Mouse (Mus musculus): ENCODE measurements around the gene AU022751. TPM values are rescaled to one million over a fixed set of nuclear protein-coding genes. Genes with fewer than 3 reads are reported as not detected.
"Not testable (repeated sequence)": the region's sequence is repeated elsewhere in the genome, so short reads cannot be mapped to it uniquely, and the experiment has no call there.

AU022751 gene
- polyA plus RNA-seq (2016; fragmentation: Nextera tagmentation; extraction: Ambion mirVana) = not detected in 2 replicates

GRCm38 (mm10) chrX:6082954-6083680, at the start of gene AU022751:
AU022751 (minus strand) TSS chrX:6083419.
- H3K4me3 ChIP-seq (replicated peaks) = no peak within 1 kb of the TSS
- ATAC-seq (ENCODE audit: low FRiP score) = no peak
- no peaks in the 10 kb centered on the region for H3K4me1 ChIP-seq
- no peak within 1 kb of the TSS for H3K27ac ChIP-seq
- peaks cover 13% of the 10 kb centered on the region for H3K9me3 ChIP-seq
- no peaks in the 10 kb centered on the region for H3K27me3 ChIP-seq
- no peak within 1 kb of the TSS for H3K4me2 ChIP-seq
- no peak within 1 kb of the TSS for H3K9ac ChIP-seq
- H3K36me3 ChIP-seq (replicated peaks) = no peaks in the 10 kb centered on the region
- 91% methylated on average over 39 of the region's 39 CpGs for WGBS

- WGBS = 19% methylated on average over 30 of the region's 30 CpGs
- no peaks in the 10 kb centered on the region for H3K36me3 ChIP-seq (replicated peaks)
- H3K9me3 ChIP-seq = no peaks in the 10 kb centered on the region
- ATAC-seq (ENCODE audit: low FRiP score) = peak; percentile 96
- H3K4me3 ChIP-seq (replicated peaks) = peak overlapping the region; percentile 41
- H3K9ac ChIP-seq = peak overlapping the region; percentile 54
- H3K4me2 ChIP-seq = peak overlapping the region; percentile 54
- H3K27me3 ChIP-seq = no peaks in the 10 kb centered on the region
- peak overlapping the region; percentile 74 for H3K27ac ChIP-seq
- no peaks in the 10 kb centered on the region for H3K4me1 ChIP-seq
Observed at GRCm38 (mm10) chrX:6091996-6092757, 9.0 kb upstream of the AU022751 start.

- no peaks in the 10 kb centered on the region for H3K4me1 ChIP-seq
- WGBS = 18% methylated on average over 12 of the region's 12 CpGs
- H3K9me3 ChIP-seq = no peaks in the 10 kb centered on the region
- H3K4me2 ChIP-seq = peak overlapping the region; percentile 54
- no peaks in the 10 kb centered on the region for H3K27me3 ChIP-seq
- H3K27ac ChIP-seq = peak overlapping the region; percentile 74; the same call in 1 of the 2 replicates
- H3K9ac ChIP-seq = peak overlapping the region; percentile 54
- ATAC-seq (ENCODE audit: low FRiP score) = peak; percentile 66; the same call in 1 of the 2 replicates
- H3K36me3 ChIP-seq (replicated peaks) = no peaks in the 10 kb centered on the region
- peak overlapping the region; percentile 41 for H3K4me3 ChIP-seq (replicated peaks)
Observed at GRCm38 (mm10) chrX:6091547-6091946, 8.3 kb upstream of the AU022751 start.

DNA sequence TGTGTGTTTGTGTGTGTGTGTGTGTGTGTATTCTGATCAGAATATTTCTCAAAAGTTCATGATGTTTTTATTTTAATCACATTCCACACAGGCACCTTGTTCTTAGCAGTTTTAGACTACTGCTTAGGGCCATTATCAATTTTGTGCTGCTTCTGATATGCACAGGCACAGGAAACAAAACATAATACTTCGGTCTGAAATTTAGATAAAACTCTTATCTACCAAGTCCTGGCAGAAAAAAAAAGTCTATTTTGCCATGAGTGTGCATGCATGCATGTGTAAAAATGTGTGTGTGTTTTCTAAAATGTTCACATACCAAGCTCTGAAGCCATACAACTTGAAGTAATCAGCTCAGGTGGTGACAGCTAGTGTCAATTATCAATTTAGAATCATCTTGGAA, 21.7 kb downstream of the AU022751 start:
- Histone ChIP-seq H3K4me1 (no peaks in the 10 kb centered on the region), H3K9me3 (no peaks in the 10 kb centered on the region), H3K27ac (no peak overlapping the region), H3K9ac (no peak overlapping the region), H3K4me3 (replicated peaks) (no peak overlapping the region), H3K36me3 (replicated peaks) (no peaks in the 10 kb centered on the region), H3K4me2 (no peak overlapping the region), H3K27me3 (no peaks in the 10 kb centered on the region)
- 89% methylated on average over 1 of the region's 1 CpGs for WGBS
- ATAC-seq (ENCODE audit: low FRiP score) = no peak

GRCm38 (mm10) chrX:6047936-6048614, 35.1 kb downstream of the AU022751 start:
- not testable (repeated sequence) for H3K9me3 ChIP-seq; H3K27me3 ChIP-seq; H3K9ac ChIP-seq; H3K4me1 ChIP-seq; H3K36me3 ChIP-seq (replicated peaks)
- under 1% methylated on average over 15 of the region's 60 CpGs for WGBS
- peak overlapping the region; percentile 38 for H3K4me3 ChIP-seq (replicated peaks)
- H3K4me2 ChIP-seq = peak overlapping the region; percentile 51
- ATAC-seq (ENCODE audit: low FRiP score) = peak; percentile 70
- peak overlapping the region; percentile 76; the same call in 1 of the 2 replicates for H3K27ac ChIP-seq

DNA sequence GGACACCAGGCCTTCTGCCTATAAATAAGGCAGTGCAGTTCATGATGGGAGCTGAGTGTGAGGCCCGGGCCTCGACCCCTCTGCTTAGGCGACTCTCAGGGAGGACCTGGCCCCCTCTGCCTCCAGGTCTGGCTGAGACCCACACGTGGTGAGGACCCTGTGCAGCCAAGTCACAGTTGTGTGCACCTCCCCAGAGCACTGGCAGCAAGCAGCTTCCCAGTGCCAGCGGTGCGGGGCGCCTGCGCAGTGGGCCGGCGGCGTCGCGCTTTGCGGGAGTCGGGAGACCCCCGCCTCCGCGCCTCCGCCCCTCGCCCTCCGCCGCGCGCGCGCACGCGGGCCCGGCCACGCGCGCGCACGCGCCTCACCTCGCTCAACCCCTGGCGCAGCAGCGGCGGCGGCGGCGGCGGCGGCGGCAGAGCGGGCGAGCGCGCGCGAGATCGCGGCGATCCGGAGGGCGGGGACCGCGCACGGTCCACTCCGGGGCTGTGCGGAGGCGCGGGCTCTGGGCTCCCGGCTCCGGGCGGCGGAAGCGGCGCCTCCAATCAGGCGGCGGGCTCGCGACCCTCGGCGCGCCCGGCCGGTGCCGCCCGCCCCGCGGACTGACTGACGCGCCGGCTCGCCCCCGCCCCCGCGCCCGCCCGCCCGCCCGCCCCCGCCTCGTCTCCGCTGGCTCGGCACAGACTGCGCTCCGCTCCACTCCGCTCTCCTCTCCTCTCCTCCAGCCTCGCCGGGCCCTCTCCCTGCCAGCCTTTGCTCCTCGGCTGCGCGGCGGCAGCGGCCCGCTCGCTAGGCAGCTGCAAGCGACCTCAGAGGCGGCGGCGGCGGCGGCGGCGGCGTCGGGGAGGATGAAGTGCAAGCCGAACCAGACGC, 35.9 kb downstream of the AU022751 start, which contains the start of gene Nudt11:
TSS of gene Nudt11 (plus strand) at position 388 of the 870 bp plus-strand sequence.
- H3K9me3 ChIP-seq; H3K4me1 ChIP-seq; H3K36me3 ChIP-seq (replicated peaks); H3K27me3 ChIP-seq; H3K9ac ChIP-seq: not testable (repeated sequence)
- peak within 1 kb of the TSS; percentile 38 for H3K4me3 ChIP-seq (replicated peaks)
- peak within 1 kb of the TSS; percentile 76; the same call in 1 of the 2 replicates for H3K27ac ChIP-seq
- peak within 1 kb of the TSS; percentile 51 for H3K4me2 ChIP-seq
- ATAC-seq (ENCODE audit: low FRiP score) = peak; percentile 90
- no CpG with 5 or more reads among the region's 121 CpGs for WGBS

Small RNAs within 50 kb of the gene (microRNA-seq; reads per million reads assigned to microRNA genes)
- gene Gm27360 = not detected

Other genes starting within 250 kb of the AU022751 start
- gene Nudt11, start 36.0 kb downstream of the AU022751 start, polyA plus RNA-seq (2016; fragmentation: Nextera tagmentation; extraction: Ambion mirVana) = 12.7 and 12.9 TPM in 2 replicates
- 34.8 TPM in 2 replicates for gene Nudt10, start 89.6 kb upstream of the AU022751 start, polyA plus RNA-seq (2016; fragmentation: Nextera tagmentation; extraction: Ambion mirVana)
- 0.10 TPM in 1 of 2 replicates, not detected in the other for gene Bmp15, start 237.3 kb upstream of the AU022751 start, polyA plus RNA-seq (2016; fragmentation: Nextera tagmentation; extraction: Ambion mirVana)